Mouse (Mus musculus) forebrain, embryonic 13.5 days (tissue): ENCODE measurements at regions not wholly inside any gene's neighbourhood (a gene's known extent, or its start where the extent isn't known, plus 50 kb on each side); places are given as distances from the start of the nearest gene placed in this dataset.

Source experiments
- ATAC-seq: fragments of 200-750 bp; cut with Nextera tagmentation; 2 replicates; pipeline ENCODE4 v1.8.0; 2017
- H3K27ac ChIP-seq: fragments of 300-500 bp; sonication (generic); 2 replicates; pipeline ENCODE4 v1.5.1; 2015; ENCODE audit warnings: inconsistent platforms, mild to moderate bottlenecking, moderate library complexity
- H3K27me3 ChIP-seq: fragments of 300-500 bp; sonication (generic); 2 replicates; pipeline ENCODE4 v1.6.1; 2015; ENCODE audit warnings: mild to moderate bottlenecking, inconsistent platforms
- H3K36me3 ChIP-seq: fragments of 300-500 bp; sonication (generic); 2 replicates; pipeline ENCODE4 v1.6.1; 2015; ENCODE audit warnings: mild to moderate bottlenecking, inconsistent platforms; ENCODE audit not compliant: poor library complexity, severe bottlenecking
- H3K4me1 ChIP-seq: fragments of 300-500 bp; sonication (generic); 2 replicates; pipeline ENCODE4 v1.6.1; 2015; ENCODE audit warnings: inconsistent platforms
- H3K4me2 ChIP-seq: fragments of 300-500 bp; sonication (generic); 2 replicates; pipeline ENCODE4 v1.6.1; 2015; ENCODE audit warnings: inconsistent platforms, mild to moderate bottlenecking, moderate library complexity
- H3K4me3 ChIP-seq: fragments of 300-500 bp; sonication (generic); 2 replicates; pipeline ENCODE4 v1.5.1; 2015; ENCODE audit warnings: mild to moderate bottlenecking, inconsistent platforms
- H3K9ac ChIP-seq: fragments of 300-500 bp; sonication (generic); 2 replicates; pipeline ENCODE4 v1.6.1; 2015; ENCODE audit warnings: mild to moderate bottlenecking, inconsistent platforms
- H3K9me3 ChIP-seq: fragments of 300-500 bp; sonication (generic); replicated peaks from 2 replicates; pipeline ENCODE4 v1.6.1; 2016; ENCODE audit warnings: inconsistent platforms
- WGBS: fragments of 180-500 bp; shearing (Covaris S2); methylation state at CpG from one replicate; pipeline ENCODE4 v1.1.7; 2015; 5-methylcytosine and 5-hydroxymethylcytosine counted together

- H3K4me3 ChIP-seq = no peak overlapping the region
- no peaks in the 10 kb centered on the region for H3K9me3 ChIP-seq
- peak; percentile 77; the same call in 1 of the 2 replicates for ATAC-seq
- peaks cover 8% of the 10 kb centered on the region for H3K4me1 ChIP-seq
- H3K27ac ChIP-seq = no peak overlapping the region
- no peaks in the 10 kb centered on the region for H3K36me3 ChIP-seq
- H3K27me3 ChIP-seq = no peaks in the 10 kb centered on the region
- no peak overlapping the region for H3K4me2 ChIP-seq
- H3K9ac ChIP-seq = no peak overlapping the region
- WGBS = 14% methylated on average over 7 of the region's 7 CpGs
These were observed 53.3 kb upstream of the Usp3 start for GRCm38 (mm10) chr9:66646226-66646625.

DNA sequence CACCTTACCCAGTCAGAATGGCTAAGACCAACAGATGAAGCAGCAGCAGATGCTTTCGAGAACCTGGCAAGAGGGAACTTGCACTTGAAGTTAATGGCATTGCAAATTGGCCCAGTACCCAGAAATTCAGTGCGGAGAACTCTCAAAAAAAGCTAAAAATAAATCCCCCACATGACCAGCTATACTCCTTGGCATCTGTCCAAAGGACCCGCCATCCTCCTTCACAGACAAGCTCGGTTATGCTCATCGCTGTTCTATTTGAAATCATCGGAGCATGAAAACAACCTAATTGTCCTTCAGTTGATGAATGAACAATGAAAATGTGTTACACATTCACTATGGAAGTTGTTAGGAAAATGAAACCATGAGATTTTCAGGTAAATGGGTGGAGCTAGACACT is 58.4 kb upstream of the Usp3 start:
- Histone ChIP-seq H3K36me3 (no peaks in the 10 kb centered on the region), H3K9me3 (no peaks in the 10 kb centered on the region), H3K27me3 (no peaks in the 10 kb centered on the region), H3K9ac (no peak overlapping the region), H3K4me3 (no peak overlapping the region), H3K4me1 (peaks cover 13% of the 10 kb centered on the region), H3K27ac (no peak overlapping the region), H3K4me2 (peak overlapping the region; percentile 19; the same call in 1 of the 2 replicates)
- ATAC-seq = peak; percentile 33; the same call in 1 of the 2 replicates
- WGBS = 16% methylated on average over 6 of the region's 6 CpGs

DNA sequence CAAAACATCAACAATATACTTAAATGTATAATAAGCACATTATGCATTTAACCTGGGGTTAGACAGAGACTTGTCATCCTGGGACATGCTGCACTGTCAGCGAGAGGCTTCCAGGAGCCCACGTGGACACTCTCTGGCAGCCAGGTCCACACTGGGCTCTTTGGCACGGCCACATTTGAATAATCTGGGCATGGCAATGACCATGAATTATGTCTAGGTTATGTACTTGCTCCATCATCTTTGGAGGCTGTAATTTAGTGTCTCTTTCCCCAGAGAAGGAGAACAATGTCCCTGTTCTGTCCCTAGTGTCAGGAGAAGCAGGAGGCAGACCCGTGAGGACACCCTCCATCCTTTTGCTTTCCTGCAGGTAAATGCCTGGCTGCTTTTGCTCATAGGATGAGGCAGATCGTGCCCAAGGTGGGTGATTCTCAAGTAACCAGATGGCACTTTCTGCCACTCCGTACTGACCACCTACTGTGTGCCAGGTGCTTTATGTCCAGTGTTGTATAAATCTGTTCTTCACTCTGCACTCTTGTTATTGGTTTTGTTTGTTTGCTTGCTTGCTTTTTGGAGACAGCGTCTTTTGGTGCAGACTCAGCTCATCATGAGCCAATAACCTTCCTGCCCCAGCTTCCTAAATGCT is 56.2 kb upstream of the Car12 start:
- H3K36me3 ChIP-seq = no peaks in the 10 kb centered on the region
- H3K9me3 ChIP-seq = no peaks in the 10 kb centered on the region
- no peaks in the 10 kb centered on the region for H3K27me3 ChIP-seq
- H3K9ac ChIP-seq = no peak overlapping the region
- no peak overlapping the region for H3K4me2 ChIP-seq
- H3K27ac ChIP-seq = no peak overlapping the region
- no peak for ATAC-seq
- H3K4me1 ChIP-seq = 0 out of 2 replicates have a peak, but pooled peaks cover 6% of the 10 kb centered on the region
- 83% methylated on average over 7 of the region's 7 CpGs for WGBS
- no peak overlapping the region for H3K4me3 ChIP-seq

DNA sequence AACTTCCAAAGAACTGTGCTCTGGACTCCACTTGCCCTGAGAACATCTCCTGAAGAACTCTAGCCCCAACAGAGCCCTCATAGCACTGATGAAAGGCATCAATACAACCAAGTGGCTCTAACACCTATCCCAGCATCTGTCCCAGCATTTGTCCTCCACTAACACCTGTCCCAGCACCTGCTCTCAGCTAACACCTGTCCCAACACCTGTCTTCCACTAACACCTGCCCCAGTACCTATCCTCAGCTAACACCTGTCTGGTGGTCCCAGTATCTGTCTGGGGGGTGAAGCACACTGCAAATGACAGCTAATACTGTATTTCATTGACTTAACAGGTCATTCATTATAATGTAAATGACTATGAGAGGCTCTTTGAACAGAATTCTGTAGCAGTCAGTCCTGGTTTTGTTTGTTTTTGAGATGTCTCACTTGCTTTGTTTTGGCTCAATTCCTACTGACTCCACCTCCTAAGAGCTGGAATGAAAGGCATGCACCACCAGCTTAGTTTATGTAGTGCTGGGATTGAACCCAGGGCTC is 54.7 kb upstream of the Car12 start:
- Histone ChIP-seq H3K36me3 (no peaks in the 10 kb centered on the region), H3K27ac (no peak overlapping the region), H3K9ac (no peak overlapping the region), H3K4me2 (no peak overlapping the region), H3K4me1 (0 out of 2 replicates have a peak, but pooled peaks cover 6% of the 10 kb centered on the region), H3K4me3 (no peak overlapping the region), H3K9me3 (no peaks in the 10 kb centered on the region), H3K27me3 (no peaks in the 10 kb centered on the region)
- ATAC-seq = no peak

GRCm38 (mm10) chr9:66659781-66660445 is 53.6 kb upstream of the Car12 start:
- no peak for ATAC-seq
- Histone ChIP-seq H3K4me1 (0 out of 2 replicates have a peak, but pooled peaks cover 6% of the 10 kb centered on the region), H3K36me3 (no peaks in the 10 kb centered on the region), H3K9ac (no peak overlapping the region), H3K9me3 (no peaks in the 10 kb centered on the region), H3K4me3 (no peak overlapping the region), H3K4me2 (no peak overlapping the region), H3K27me3 (no peaks in the 10 kb centered on the region), H3K27ac (no peak overlapping the region)
- WGBS = 85% methylated on average over 11 of the region's 11 CpGs

GRCm38 (mm10) chr9:66661596-66661995 is 51.9 kb upstream of the Car12 start:
- Histone ChIP-seq H3K27ac (no peak overlapping the region), H3K9me3 (no peaks in the 10 kb centered on the region), H3K27me3 (no peaks in the 10 kb centered on the region), H3K4me1 (0 out of 2 replicates have a peak, but pooled peaks cover 6% of the 10 kb centered on the region), H3K9ac (no peak overlapping the region), H3K36me3 (no peaks in the 10 kb centered on the region), H3K4me2 (no peak overlapping the region), H3K4me3 (no peak overlapping the region)
- WGBS = 70% methylated on average over 7 of the region's 7 CpGs
- ATAC-seq = no peak

DNA sequence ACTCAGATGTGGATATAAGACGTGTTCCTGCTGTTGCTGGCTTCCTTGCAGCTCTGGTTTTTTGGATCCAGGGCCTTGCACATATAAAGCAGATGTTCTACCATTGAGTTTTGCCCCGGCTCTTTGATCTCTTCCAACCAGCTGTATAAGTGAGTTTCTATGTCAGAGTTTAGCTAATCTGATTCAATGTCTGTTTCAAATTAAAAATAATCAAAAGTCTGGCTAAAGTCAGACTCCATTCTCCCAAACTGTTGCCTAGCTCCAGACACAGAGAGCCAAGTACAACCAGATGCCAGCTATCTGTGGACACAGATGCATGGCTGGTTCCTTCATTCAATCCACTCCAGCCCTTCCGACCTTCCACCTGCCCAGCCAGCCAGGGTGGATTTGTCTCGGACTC is 51.0 kb upstream of the Car12 start:
- no peak overlapping the region for H3K27ac ChIP-seq
- no peaks in the 10 kb centered on the region for H3K27me3 ChIP-seq
- WGBS = 77% methylated on average over 4 of the region's 4 CpGs

More for the DNA sequence above, 51.0 kb upstream of the Car12 start:
- Histone ChIP-seq H3K9ac (no peak overlapping the region), H3K4me3 (no peak overlapping the region), H3K36me3 (no peaks in the 10 kb centered on the region), H3K9me3 (no peaks in the 10 kb centered on the region), H3K4me2 (no peak overlapping the region), H3K4me1 (0 out of 2 replicates have a peak, but pooled peaks cover 6% of the 10 kb centered on the region)
- ATAC-seq = no peak
